In genomic region chr15:97766194-97766593, GRCm38 (mm10) we compare ENCODE assay signal across 7 mouse cellular contexts. TPM values are rescaled to one million over a fixed set of nuclear protein-coding genes. Genes with fewer than 3 reads are reported as not detected.
DNase-seq lines count a peak whose midpoint lies in the region; ATAC-seq and TF ChIP-seq lines count a peak whose summit lies in the region.

No protein-coding gene starts in this region.

- H3K4me3 ChIP-seq in lung, adult 2 months (replicated peaks; ENCODE audit: extremely low read depth, low read depth, low read length), result peak overlapping the region; percentile 93
- H3K4me3 ChIP-seq in hindbrain, embryonic 11.5 days (ENCODE audit: low read depth, low read length), result peak overlapping the region; percentile 40; the same call in 1 of the 2 replicates
- peak overlapping the region; percentile 43 for H3K4me3 ChIP-seq in midbrain, embryonic 14.5 days (replicated peaks; ENCODE audit: low read depth, low read length)

- ATAC-seq in hindbrain, embryonic 11.5 days (ENCODE audit: low FRiP score), result peak; percentile 32
- no peak for ATAC-seq in midbrain, embryonic 14.5 days (ENCODE audit: low FRiP score, low TSS enrichment)
- no peak for ATAC-seq in cerebellum, adult (ENCODE audit: insufficient number of reproducible peaks, low FRiP score, low TSS enrichment)

- peak overlapping the region; percentile 27 for H3K27ac ChIP-seq in hindbrain, embryonic 11.5 days (ENCODE audit: low read depth, low read length)
- H3K27ac ChIP-seq in midbrain, embryonic 14.5 days (replicated peaks; ENCODE audit: low read depth, low read length), result peak overlapping the region; percentile 52; the same call in 1 of the 2 replicates

- no peaks in the 10 kb centered on the region for H3K9me3 ChIP-seq in hindbrain, embryonic 11.5 days (ENCODE audit: control insufficient read depth, low read length)
- no peaks in the 10 kb centered on the region for H3K9me3 ChIP-seq in midbrain, embryonic 14.5 days (ENCODE audit: control insufficient read depth, low read length)

- peak overlapping the region; percentile 86; the same call in 1 of the 2 replicates for H3K4me2 ChIP-seq in hindbrain, embryonic 11.5 days (replicated peaks; ENCODE audit: low read depth, low read length)
- peak overlapping the region; percentile 87 for H3K4me2 ChIP-seq in midbrain, embryonic 14.5 days (ENCODE audit: low read length)

- no peaks in the 10 kb centered on the region for H3K36me3 ChIP-seq in hindbrain, embryonic 11.5 days (ENCODE audit: control insufficient read depth, insufficient read depth, low read length)
- no peaks in the 10 kb centered on the region for H3K36me3 ChIP-seq in midbrain, embryonic 14.5 days (ENCODE audit: control insufficient read depth, insufficient read depth, low read length)

- DNase-seq in lung, adult 2 months, result peak; percentile 44
- DNase-seq in lung, postnatal 14 days, result no peak
- DNase-seq in embryo, embryonic 9.5 days (ENCODE audit: extremely low spot score), result peak; percentile 43
- peak; percentile 64 for DNase-seq in hindbrain, embryonic 11.5 days (ENCODE audit: low spot score)
- DNase-seq in midbrain, embryonic 14.5 days, result peak; percentile 74
- DNase-seq in adrenal gland, postnatal 4 days (ENCODE audit: low spot score in 2 of 2), result no peak

- WGBS in lung, adult 2 months, result 15% methylated on average over 8 of the region's 8 CpGs
- WGBS in hindbrain, embryonic 11.5 days, result 13% methylated on average over 8 of the region's 8 CpGs
- 9% methylated on average over 8 of the region's 8 CpGs for WGBS in midbrain, embryonic 14.5 days

- TF ChIP-seq POLR2A in lung, adult 2 months (IDR thresholded peaks at IDR 0.05; ENCODE audit: borderline replicate concordance, extremely low read depth, low read depth, low read length), result peak; percentile 33; the same call in 1 of the 2 replicates

- no peak for TF ChIP-seq CTCF in lung, adult 2 months (IDR thresholded peaks at IDR 0.05; ENCODE audit: insufficient read depth, low read length)

- H3K4me1 ChIP-seq in lung, adult 2 months (ENCODE audit: control insufficient read depth, insufficient read depth, low read length), result peaks cover 26% of the 10 kb centered on the region
- H3K4me1 ChIP-seq in hindbrain, embryonic 11.5 days (replicated peaks; ENCODE audit: control insufficient read depth, insufficient read depth, low read length), result peaks cover 18% of the 10 kb centered on the region
- H3K4me1 ChIP-seq in midbrain, embryonic 14.5 days (ENCODE audit: control insufficient read depth, insufficient read depth, low read length), result peaks cover 30% of the 10 kb centered on the region

- H3K9ac ChIP-seq in hindbrain, embryonic 11.5 days (ENCODE audit: low read depth, low read length), result peak overlapping the region; percentile 23; the same call in 1 of the 2 replicates
- peak overlapping the region; percentile 31; the same call in 1 of the 2 replicates for H3K9ac ChIP-seq in midbrain, embryonic 14.5 days (replicated peaks; ENCODE audit: low read length)

- peaks cover 25% of the 10 kb centered on the region for H3K27me3 ChIP-seq in hindbrain, embryonic 11.5 days (ENCODE audit: control insufficient read depth, insufficient read depth, low read length)
- peaks cover 16% of the 10 kb centered on the region; the same call in 1 of the 2 replicates for H3K27me3 ChIP-seq in midbrain, embryonic 14.5 days (ENCODE audit: control insufficient read depth, insufficient read depth, low read length)

RNA-seq across cellular contexts. Expression of gene Rapgef3, which starts 1.6 kb away (rescaled TPM):
- 94.2 and 133 TPM in 2 replicates for polyA plus RNA-seq in lung, adult 2 months (2012; rRNA removed)
- 3.6 and 4.0 TPM in 2 replicates for polyA plus RNA-seq in hindbrain, embryonic 11.5 days (2014; fragmentation: Nextera tagmentation; extraction: Ambion mirVana)
- 7.2 and 8.8 TPM in 2 replicates for polyA plus RNA-seq in midbrain, embryonic 14.5 days (2014; fragmentation: Nextera tagmentation; extraction: Ambion mirVana)
- 10 to 100 TPM; 19.2 to 27.9 TPM for total RNA-seq in adrenal gland, postnatal 4 days (2021)

RNA-seq across cellular contexts. Expression of gene Slc48a1, which starts 12.1 kb away (rescaled TPM):
- 158 and 174 TPM in 2 replicates for polyA plus RNA-seq in lung, adult 2 months (2012; rRNA removed)
- 28.1 and 28.4 TPM in 2 replicates for polyA plus RNA-seq in hindbrain, embryonic 11.5 days (2014; fragmentation: Nextera tagmentation; extraction: Ambion mirVana)
- 72.9 and 100 TPM in 2 replicates for polyA plus RNA-seq in midbrain, embryonic 14.5 days (2014; fragmentation: Nextera tagmentation; extraction: Ambion mirVana)
- total RNA-seq in adrenal gland, postnatal 4 days (2021), result 10 to 100 TPM; 83.0 to 91.7 TPM

RNA-seq across cellular contexts. Expression of gene Endou, which starts 35.1 kb away (rescaled TPM):
- polyA plus RNA-seq in lung, adult 2 months (2012; rRNA removed), result 4.0 and 18.9 TPM in 2 replicates
- 0.11 TPM in 1 of 2 replicates, not detected in the other for polyA plus RNA-seq in hindbrain, embryonic 11.5 days (2014; fragmentation: Nextera tagmentation; extraction: Ambion mirVana)
- 0.14 TPM in 1 of 2 replicates, not detected in the other for polyA plus RNA-seq in midbrain, embryonic 14.5 days (2014; fragmentation: Nextera tagmentation; extraction: Ambion mirVana)
- 1 to 10 TPM in 1 of 2 experiments, under 1 TPM in 1; 0.95 to 1.1 TPM for total RNA-seq in adrenal gland, postnatal 4 days (2021)

Comparison
In these comparisons a context has a peak if more than half of its experiments do, and no peak if none do; other contexts are left out.
1. DNase-seq: peak in lung, adult 2 months (single experiment), embryo, embryonic 9.5 days (single experiment), hindbrain, embryonic 11.5 days (single experiment) and midbrain, embryonic 14.5 days (single experiment); none in lung, postnatal 14 days (single experiment) and adrenal gland, postnatal 4 days (0 of 2).
2. H3K4me3 ChIP-seq: peak in every context shown above with its lines; median percentile 93 in lung, adult 2 months; 43 in midbrain, embryonic 14.5 days; 40 in hindbrain, embryonic 11.5 days.